Mouse (Mus musculus): ENCODE measurements around the gene Vmn1r63.
"Not testable (repeated sequence)": the region's sequence is repeated elsewhere in the genome, so short reads cannot be mapped to it uniquely, and the experiment has no call there.

Gene Vmn1r63

DNA sequence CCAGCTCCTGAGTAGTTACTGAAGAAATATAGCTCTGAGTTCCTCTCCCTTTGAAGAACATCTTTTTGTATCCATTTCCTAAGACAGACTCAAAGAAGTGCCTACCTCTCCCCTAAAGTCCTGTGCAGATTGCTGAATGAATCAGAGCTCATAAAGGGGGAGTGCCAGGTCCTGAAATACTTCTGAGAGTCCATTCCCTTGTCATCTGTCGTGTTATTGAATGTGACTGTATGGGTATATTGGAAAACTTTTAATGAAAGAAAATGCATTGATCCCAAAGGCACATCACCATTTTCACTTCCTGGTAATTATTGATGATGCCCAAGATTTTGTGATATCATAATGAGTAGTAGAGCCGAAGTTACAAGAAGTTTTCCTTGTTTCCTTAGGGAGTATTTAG lies at the start of gene Vmn1r63:
Gene Vmn1r63, minus strand, starts transcription at position 101 of the 400 bp plus-strand sequence.
- not testable (repeated sequence) for DNase-seq (ENCODE audit: low read depth, low spot score)

All from R1 (cell line).